Mouse (Mus musculus) forebrain, embryonic 12.5 days (tissue): Measurements from ENCODE around the gene Rnf103. TPM values are rescaled to one million over a fixed set of nuclear protein-coding genes. Genes with fewer than 3 reads are reported as not detected.

Experiments used
- ATAC-seq: fragments of 200-750 bp; cut with Nextera tagmentation; 2 replicates; pipeline ENCODE4 v1.8.0; 2017; ENCODE audit warnings: moderate TSS enrichment; ENCODE audit not compliant: low FRiP score
- H3K27ac ChIP-seq: fragments of 300-500 bp; sonication (generic); 2 replicates; pipeline ENCODE4 v1.5.1; 2016; ENCODE audit warnings: mild to moderate bottlenecking
- H3K27me3 ChIP-seq: fragments of 300-500 bp; sonication (generic); 2 replicates; pipeline ENCODE4 v1.6.1; 2016; ENCODE audit warnings: mild to moderate bottlenecking
- H3K36me3 ChIP-seq: fragments of 300-500 bp; sonication (generic); replicated peaks from 2 replicates; pipeline ENCODE4 v1.6.1; 2016; ENCODE audit warnings: mild to moderate bottlenecking
- H3K4me1 ChIP-seq: fragments of 300-500 bp; sonication (generic); 2 replicates; pipeline ENCODE4 v1.6.1; 2016
- H3K4me2 ChIP-seq: fragments of 300-500 bp; sonication (generic); 2 replicates; pipeline ENCODE4 v1.6.1; 2016; ENCODE audit warnings: mild to moderate bottlenecking, moderate library complexity
- H3K4me3 ChIP-seq: fragments of 300-500 bp; sonication (generic); replicated peaks from 2 replicates; pipeline ENCODE4 v1.5.1; 2016; ENCODE audit warnings: mild to moderate bottlenecking
- H3K9ac ChIP-seq: fragments of 300-500 bp; sonication (generic); 2 replicates; pipeline ENCODE4 v1.6.1; 2016; ENCODE audit warnings: mild to moderate bottlenecking
- H3K9me3 ChIP-seq: fragments of 300-500 bp; sonication (generic); 2 replicates; pipeline ENCODE4 v1.6.1; 2016
- WGBS: fragments of 180-500 bp; shearing (Covaris S2); methylation state at CpG from one replicate; pipeline ENCODE4 v1.1.7; 2016; 5-methylcytosine and 5-hydroxymethylcytosine counted together
- polyA plus RNA-seq: library from polyadenylated mRNA; unstranded; fragments of >200 nt; fragmentation: Nextera tagmentation; extraction: Ambion mirVana; gene quantifications from 2 replicates; pipeline ENCODE4 v1.2.1, GENCODE M21; 2016

Rnf103 gene
- polyA plus RNA-seq, 1 experiment from 2014 or later: 22.3 TPM

DNA sequence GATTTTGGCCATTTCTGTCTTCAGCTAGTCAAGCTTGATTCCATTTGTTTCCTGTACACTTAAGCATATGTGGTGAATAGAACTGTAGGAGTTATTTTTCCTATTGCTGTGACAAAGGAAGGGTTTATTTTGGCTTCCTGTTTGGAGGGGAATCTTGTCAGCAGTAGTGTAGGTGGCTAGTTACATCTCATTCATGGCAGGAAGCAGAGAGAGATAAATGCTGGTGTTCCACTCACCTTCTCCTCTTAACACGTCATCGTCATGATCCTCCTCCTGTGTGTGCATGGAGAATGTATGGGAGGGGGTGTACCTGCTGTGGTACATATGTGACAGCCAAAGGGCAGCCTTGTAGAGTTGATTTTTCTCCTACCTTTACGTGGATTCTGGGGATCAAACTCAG, 6.9 kb downstream of the Rnf103 start:
- WGBS: 85% methylated on average over 3 of the region's 3 CpGs
- no peak for ATAC-seq

DNA sequence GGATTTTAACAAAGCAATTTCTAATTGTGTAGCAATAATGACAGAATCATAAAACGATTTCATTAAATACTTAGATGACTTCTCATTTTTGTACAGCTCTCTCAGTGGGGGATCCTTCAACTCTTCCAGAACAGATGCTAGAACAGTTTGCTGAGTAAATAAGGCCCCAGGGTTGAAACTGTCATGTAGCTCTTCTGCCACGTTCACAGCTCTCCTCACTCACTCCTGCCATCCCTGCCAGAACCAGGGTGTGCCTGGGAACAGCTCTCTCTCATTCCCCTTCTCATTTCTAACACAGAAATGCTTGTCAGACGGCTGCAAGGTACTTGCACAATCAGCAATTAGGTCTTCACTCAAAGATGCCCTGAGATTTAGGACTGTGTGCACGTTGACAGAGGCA, 9.3 kb downstream of the Rnf103 start:
- 69% methylated on average over 4 of the region's 4 CpGs for WGBS

More for the DNA sequence above, 6.9 kb downstream of the Rnf103 start:
- H3K27ac ChIP-seq: no peak overlapping the region
- peaks cover 9% of the 10 kb centered on the region; the same call in 1 of the 2 replicates for H3K36me3 ChIP-seq
- H3K9ac ChIP-seq: no peak overlapping the region
- H3K9me3 ChIP-seq: no peaks in the 10 kb centered on the region
- H3K4me3 ChIP-seq: no peak overlapping the region
- no peaks in the 10 kb centered on the region for H3K27me3 ChIP-seq
- H3K4me1 ChIP-seq: peaks cover 12% of the 10 kb centered on the region
- H3K4me2 ChIP-seq: no peak overlapping the region

DNA sequence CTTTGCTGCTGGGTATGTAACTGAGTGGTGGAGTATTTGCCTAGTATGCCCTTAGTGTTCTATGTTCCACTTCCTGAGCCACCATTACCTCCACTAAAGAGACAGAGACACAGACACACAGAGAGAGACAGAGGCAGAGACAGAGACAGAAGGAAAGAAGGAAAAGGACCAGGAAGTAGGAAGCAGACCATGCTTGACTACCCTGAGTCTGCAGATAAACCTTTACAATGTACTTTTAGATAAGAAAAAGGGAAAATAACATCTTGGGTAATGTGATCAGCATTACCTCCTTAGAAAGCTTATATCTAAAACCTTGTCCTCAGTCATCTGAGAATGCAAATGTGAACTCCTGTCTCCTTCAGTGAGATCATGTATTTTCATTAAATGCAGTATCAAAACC, 10.0 kb downstream of the Rnf103 start:
- H3K4me1 ChIP-seq: no peaks in the 10 kb centered on the region
- H3K4me3 ChIP-seq: no peak overlapping the region
- peaks cover 14% of the 10 kb centered on the region for H3K36me3 ChIP-seq
- no peak for ATAC-seq
- no peak overlapping the region for H3K4me2 ChIP-seq
- H3K27ac ChIP-seq: no peak overlapping the region
- H3K27me3 ChIP-seq: no peaks in the 10 kb centered on the region
- no peak overlapping the region for H3K9ac ChIP-seq
- H3K9me3 ChIP-seq: no peaks in the 10 kb centered on the region

More for the DNA sequence above, 9.3 kb downstream of the Rnf103 start:
- Histone ChIP-seq H3K36me3 (peaks cover 13% of the 10 kb centered on the region), H3K4me1 (no peaks in the 10 kb centered on the region), H3K4me2 (no peak overlapping the region), H3K27me3 (no peaks in the 10 kb centered on the region), H3K9me3 (no peaks in the 10 kb centered on the region), H3K27ac (no peak overlapping the region), H3K4me3 (no peak overlapping the region), H3K9ac (no peak overlapping the region)
- no peak for ATAC-seq

DNA sequence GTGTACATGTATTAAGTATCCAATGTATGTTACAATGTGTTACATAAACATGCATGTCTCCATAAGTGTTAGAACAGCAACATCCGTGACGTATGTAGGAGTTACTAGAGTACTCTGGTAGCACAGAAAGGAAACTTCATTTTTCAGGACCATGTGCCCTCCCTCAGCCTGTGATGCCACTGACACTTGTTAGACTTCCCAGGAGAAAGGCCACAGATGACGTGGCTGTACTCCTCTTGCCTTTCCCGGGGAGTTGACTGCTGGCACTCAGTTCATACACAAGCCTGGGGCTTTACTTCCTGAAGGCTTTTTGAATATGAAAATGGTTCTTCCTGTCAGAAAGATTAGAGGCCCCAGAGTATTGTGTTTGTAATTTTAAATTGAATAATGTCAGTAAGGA, 10.4 kb downstream of the Rnf103 start:
- Histone ChIP-seq H3K4me3 (no peak overlapping the region), H3K36me3 (peaks cover 16% of the 10 kb centered on the region), H3K4me2 (no peak overlapping the region), H3K9me3 (no peaks in the 10 kb centered on the region), H3K9ac (no peak overlapping the region), H3K27ac (no peak overlapping the region), H3K4me1 (no peaks in the 10 kb centered on the region), H3K27me3 (no peaks in the 10 kb centered on the region)
- WGBS: 90% methylated on average over 4 of the region's 4 CpGs
- no peak for ATAC-seq

DNA sequence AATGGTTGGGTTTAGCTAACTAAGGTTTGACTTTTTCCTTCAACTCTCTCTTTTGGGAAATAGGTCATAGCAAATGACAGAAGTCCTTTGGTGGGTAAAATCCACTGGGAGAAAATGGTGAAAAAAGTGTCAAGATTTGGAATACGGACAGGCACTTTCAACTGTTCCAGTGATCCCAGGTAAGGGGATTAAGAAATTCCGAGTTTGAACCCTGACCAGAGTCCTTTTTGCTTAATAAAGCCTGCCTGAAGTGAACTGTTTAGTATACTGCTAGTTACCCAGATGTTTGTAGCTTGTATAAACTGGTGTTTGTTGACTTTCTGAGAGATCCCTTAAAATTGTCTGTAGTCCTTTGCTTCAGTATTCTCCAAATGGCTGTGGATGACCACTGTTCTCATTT, 12.0 kb downstream of the Rnf103 start:
- H3K4me1 ChIP-seq: no peaks in the 10 kb centered on the region
- H3K9ac ChIP-seq: no peak overlapping the region
- H3K36me3 ChIP-seq: peaks cover 29% of the 10 kb centered on the region
- H3K4me3 ChIP-seq: no peak overlapping the region
- no peaks in the 10 kb centered on the region for H3K27me3 ChIP-seq
- H3K27ac ChIP-seq: no peak overlapping the region
- no peak overlapping the region for H3K4me2 ChIP-seq
- no peak for ATAC-seq
- WGBS: 89% methylated on average over 2 of the region's 2 CpGs
- H3K9me3 ChIP-seq: no peaks in the 10 kb centered on the region

DNA sequence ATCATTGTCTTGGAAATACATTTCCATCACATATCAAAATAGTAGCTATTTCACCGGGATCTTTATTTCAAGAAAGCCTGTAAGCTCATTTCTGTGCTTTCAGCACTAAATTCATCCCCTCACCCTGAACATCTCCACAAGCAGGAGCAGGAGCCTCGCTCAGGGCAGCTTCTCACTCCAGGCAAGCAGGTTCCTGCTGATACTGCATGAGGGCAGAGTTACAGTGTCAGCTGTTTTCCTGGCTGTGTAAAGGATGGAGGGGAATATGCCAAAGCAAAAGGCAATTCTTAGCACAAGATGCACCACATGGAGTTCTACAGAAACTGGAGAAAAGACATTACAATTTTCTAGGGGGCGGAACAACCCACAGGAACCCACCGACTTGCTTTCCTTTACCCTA, 25.8 kb downstream of the Rnf103 start:
- H3K4me3 ChIP-seq: no peak overlapping the region
- no peaks in the 10 kb centered on the region for H3K9me3 ChIP-seq
- no peaks in the 10 kb centered on the region; the same call in 1 of the 2 replicates for H3K36me3 ChIP-seq
- no peaks in the 10 kb centered on the region for H3K4me1 ChIP-seq
- H3K9ac ChIP-seq: no peak overlapping the region
- H3K4me2 ChIP-seq: no peak overlapping the region
- H3K27ac ChIP-seq: no peak overlapping the region
- WGBS: 93% methylated on average over 4 of the region's 4 CpGs
- H3K27me3 ChIP-seq: no peaks in the 10 kb centered on the region
- ATAC-seq: no peak

DNA sequence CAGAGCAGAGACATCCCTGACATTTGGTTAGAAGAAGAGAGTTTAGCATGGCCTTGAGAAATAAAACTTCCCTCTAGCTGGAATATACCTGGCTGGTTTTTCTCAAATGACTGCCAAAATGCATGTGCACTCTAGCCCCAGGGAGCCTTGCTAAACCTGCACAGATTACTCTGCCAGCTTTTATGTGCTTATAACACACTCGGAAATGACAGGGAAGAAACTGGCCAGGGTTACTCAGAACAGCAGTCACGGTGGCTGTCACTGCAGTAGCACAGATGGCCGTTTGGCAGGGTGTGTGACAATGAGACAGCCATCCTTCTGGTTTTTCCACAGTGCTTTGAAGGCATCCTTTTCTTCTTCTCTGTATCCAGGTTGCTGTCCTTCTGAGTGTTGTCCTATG, 31.9 kb downstream of the Rnf103 start:
- H3K4me3 ChIP-seq: no peak overlapping the region
- H3K9me3 ChIP-seq: no peaks in the 10 kb centered on the region
- no peak overlapping the region for H3K9ac ChIP-seq
- H3K4me1 ChIP-seq: no peaks in the 10 kb centered on the region
- no peak overlapping the region for H3K4me2 ChIP-seq
- no peak for ATAC-seq
- no peaks in the 10 kb centered on the region for H3K36me3 ChIP-seq
- H3K27ac ChIP-seq: no peak overlapping the region
- WGBS: 71% methylated on average over 3 of the region's 3 CpGs
- H3K27me3 ChIP-seq: no peaks in the 10 kb centered on the region

DNA sequence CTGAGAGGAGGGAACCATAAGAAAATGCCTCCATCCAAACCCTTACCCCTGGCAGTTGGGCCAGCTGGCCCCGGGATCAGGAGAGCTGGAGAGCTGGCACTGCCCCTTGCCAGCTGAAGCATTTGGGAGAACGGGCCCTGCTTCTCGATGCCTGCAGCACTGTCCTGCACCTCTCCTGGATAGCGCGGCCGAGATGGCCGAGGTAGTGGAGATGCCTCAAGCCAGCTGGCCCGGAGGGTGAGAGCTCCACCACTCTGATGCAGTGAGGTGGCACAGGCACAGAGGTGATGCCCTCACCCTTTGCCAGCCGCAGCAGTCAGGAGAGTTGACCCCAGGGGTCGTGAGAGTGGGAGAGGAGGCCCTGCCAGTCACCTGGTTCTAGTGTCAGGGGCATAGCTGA, 33.4 kb downstream of the Rnf103 start:
- ATAC-seq: no peak
- 91% methylated on average over 10 of the region's 10 CpGs for WGBS
- Histone ChIP-seq H3K4me3 (no peak overlapping the region), H3K4me2 (no peak overlapping the region), H3K36me3 (no peaks in the 10 kb centered on the region), H3K4me1 (no peaks in the 10 kb centered on the region), H3K9me3 (no peaks in the 10 kb centered on the region), H3K27ac (no peak overlapping the region), H3K9ac (no peak overlapping the region), H3K27me3 (no peaks in the 10 kb centered on the region)

DNA sequence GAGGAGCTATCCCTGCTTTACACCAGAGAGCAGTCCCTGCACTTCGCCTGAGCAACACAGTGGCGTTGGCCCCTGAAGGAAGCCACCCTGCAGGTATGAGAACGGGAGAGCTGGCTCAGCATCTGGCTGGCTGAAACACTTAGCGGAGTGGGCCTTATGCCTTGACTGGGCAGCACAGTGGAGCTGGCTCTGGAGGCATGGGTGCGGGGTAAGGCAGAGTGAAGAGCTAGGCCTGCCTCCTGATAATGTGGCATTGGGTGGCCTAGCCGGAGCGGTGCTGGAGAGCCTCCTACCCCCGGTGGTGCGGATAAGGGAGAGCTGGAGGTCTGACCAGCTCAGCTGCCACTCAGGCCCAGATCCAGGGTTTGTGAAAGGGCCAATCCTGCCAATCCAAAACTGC, 34.1 kb downstream of the Rnf103 start:
- Histone ChIP-seq H3K4me3 (no peak overlapping the region), H3K27ac (no peak overlapping the region), H3K36me3 (no peaks in the 10 kb centered on the region), H3K4me1 (no peaks in the 10 kb centered on the region), H3K9ac (no peak overlapping the region), H3K4me2 (no peak overlapping the region), H3K27me3 (no peaks in the 10 kb centered on the region), H3K9me3 (no peaks in the 10 kb centered on the region)
- ATAC-seq: no peak
- 85% methylated on average over 9 of the region's 9 CpGs for WGBS

DNA sequence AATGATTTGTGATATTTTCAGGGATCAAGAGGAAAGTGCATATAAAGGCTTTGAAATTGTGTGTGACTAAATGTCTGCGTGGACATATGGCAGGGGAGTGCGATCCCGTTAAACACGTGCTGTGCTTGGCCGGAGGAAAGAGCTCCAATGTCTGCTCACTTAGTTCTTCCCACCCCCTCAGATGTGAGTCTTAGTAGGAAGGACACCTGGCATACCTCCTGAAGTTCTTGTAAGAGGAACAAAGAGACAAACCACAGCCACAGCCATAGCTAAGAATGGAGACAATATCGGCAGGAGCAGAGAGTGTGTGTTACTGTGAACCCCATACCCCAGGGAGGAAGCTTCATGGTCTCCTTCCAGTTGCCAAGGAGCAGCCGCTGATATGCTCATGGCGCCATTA, 36.5 kb downstream of the Rnf103 start:
- Histone ChIP-seq H3K27me3 (no peaks in the 10 kb centered on the region), H3K4me2 (no peak overlapping the region), H3K27ac (no peak overlapping the region), H3K4me1 (no peaks in the 10 kb centered on the region), H3K9ac (no peak overlapping the region), H3K4me3 (no peak overlapping the region), H3K9me3 (no peaks in the 10 kb centered on the region), H3K36me3 (no peaks in the 10 kb centered on the region)
- WGBS: 92% methylated on average over 8 of the region's 8 CpGs
- no peak for ATAC-seq

DNA sequence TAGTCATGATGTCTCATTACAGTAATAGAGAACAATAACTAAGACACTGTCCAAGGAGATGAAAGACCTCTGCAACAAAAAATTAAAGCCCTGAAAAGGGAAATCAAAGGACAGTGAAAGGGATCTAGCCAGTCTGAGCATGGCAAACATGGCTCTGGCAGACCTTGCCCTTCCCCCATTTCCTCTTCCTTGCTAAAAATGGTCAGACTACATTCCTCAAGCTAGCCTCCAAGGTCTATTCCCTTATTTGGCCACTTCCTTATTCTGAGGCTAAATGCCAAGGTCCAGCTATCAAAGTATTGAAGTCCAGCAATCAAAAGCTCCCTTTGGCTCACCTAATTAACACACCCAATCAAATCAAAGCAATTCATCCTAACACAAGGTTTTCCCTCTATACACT, 43.6 kb downstream of the Rnf103 start:
- ATAC-seq: no peak
- H3K9me3 ChIP-seq: no peaks in the 10 kb centered on the region
- no peak overlapping the region for H3K27ac ChIP-seq
- H3K4me2 ChIP-seq: no peak overlapping the region
- no peaks in the 10 kb centered on the region for H3K36me3 ChIP-seq
- H3K4me3 ChIP-seq: no peak overlapping the region
- 0 out of 2 replicates have a peak, but pooled peaks cover 3% of the 10 kb centered on the region for H3K27me3 ChIP-seq
- H3K4me1 ChIP-seq: no peaks in the 10 kb centered on the region
- H3K9ac ChIP-seq: no peak overlapping the region

DNA sequence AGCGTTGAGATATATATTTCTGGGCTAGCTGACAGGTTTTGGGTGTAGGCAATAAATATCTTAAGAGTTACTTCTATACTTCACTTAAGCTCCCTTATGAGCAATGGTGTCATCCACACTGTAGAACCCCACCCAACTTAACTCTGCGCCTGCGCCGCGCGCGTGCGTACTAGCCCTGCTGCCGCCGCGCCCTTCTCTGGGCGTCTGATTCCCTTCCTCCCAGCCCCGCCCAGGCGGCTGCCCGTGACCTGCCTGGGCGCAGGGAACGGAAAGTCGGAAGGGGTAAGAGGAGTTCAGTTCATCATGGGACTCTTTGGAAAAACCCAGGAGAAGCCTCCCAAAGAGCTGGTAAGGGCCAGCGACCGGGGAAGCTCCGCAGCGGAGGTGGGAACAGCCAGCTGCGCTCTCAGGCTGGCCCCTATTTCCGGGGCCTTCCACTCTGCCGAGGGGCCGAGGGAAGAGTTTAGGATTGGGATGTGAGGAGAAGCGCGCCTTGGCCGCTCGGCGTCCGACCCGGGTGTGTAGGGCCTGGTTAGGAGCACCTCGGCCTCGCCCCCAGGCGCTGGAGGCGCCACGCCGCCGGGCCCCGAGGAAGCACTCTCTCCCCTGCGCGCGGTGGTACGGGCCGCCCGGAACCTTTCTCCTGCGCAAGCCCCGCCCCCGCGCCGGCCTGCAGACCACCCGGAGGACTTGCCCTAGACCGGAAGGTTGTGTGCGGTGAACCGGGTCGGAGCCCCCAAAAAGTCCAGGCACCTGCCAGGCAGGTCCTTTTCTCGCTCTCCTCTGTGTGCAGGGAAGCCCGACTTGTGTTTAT, 50.2 kb downstream of the Rnf103 start, which contains the start of gene Chmp3:
Gene Chmp3 (plus strand): TSS at position 112 of the 814 bp plus-strand sequence.
- peak within 1 kb of the TSS; percentile 63 for H3K4me2 ChIP-seq
- H3K27ac ChIP-seq: peak within 1 kb of the TSS; percentile 96
- H3K9me3 ChIP-seq: no peaks in the 10 kb centered on the region
- peak within 1 kb of the TSS; percentile 61 for H3K4me3 ChIP-seq
- no peaks in the 10 kb centered on the region for H3K36me3 ChIP-seq
- H3K27me3 ChIP-seq: 0 out of 2 replicates have a peak, but pooled peaks cover 3% of the 10 kb centered on the region
- H3K9ac ChIP-seq: peak within 1 kb of the TSS; percentile 87
- peak; percentile 98 for ATAC-seq
- under 1% methylated on average over 52 of the region's 59 CpGs for WGBS
- peaks cover 8% of the 10 kb centered on the region; the same call in 1 of the 2 replicates for H3K4me1 ChIP-seq

DNA sequence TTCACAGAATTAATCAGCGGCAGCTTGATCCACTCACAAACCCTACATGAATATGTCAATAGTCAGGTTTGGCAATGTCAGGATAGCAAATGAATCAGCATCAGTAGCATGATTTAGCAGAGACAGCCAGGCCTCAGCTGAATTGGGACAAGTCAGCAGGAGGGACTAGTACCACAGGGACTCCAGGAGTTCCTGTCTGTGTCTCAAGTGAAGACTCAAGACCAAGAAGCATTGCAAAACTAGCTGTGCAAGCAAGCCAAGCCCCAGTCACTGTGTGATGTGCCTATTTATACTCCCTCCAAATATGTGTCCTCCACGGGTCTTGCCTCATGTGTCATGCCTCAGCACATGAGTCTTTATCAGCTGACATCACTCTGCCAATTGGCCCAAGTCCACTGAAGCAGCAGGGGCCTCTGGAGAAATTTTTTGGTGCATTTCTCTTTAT, 61.8 kb downstream of the Rnf103 start:
- Histone ChIP-seq H3K36me3 (peaks cover 3% of the 10 kb centered on the region; the same call in 1 of the 2 replicates), H3K27me3 (no peaks in the 10 kb centered on the region), H3K4me2 (no peak overlapping the region), H3K9ac (no peak overlapping the region), H3K4me3 (no peak overlapping the region), H3K27ac (no peak overlapping the region), H3K9me3 (no peaks in the 10 kb centered on the region), H3K4me1 (no peaks in the 10 kb centered on the region)
- WGBS: 92% methylated on average over 2 of the region's 2 CpGs
- ATAC-seq: no peak
